Mouse (Mus musculus) cerebellum, adult 8-10 months (tissue): Measurements from ENCODE around the gene Vps26c.

Source experiments
- DNase-seq: peaks from one replicate; pipeline ENCODE4 v3.0.0; 2022

The Vps26c gene

GRCm38 (mm10) chr16:94526344-94527151, at the start of gene Vps26c:
TSS of gene Vps26c (minus strand) at chr16:94526830.
- DNase-seq, result peak; percentile 96

- DNase-seq, result no peak
These were observed 49.1 kb upstream of the Vps26c start for GRCm38 (mm10) chr16:94575757-94576156.

GRCm38 (mm10) chr16:94574718-94575094, 48.1 kb upstream of the Vps26c start:
- DNase-seq, result no peak

GRCm38 (mm10) chr16:94574025-94574717, 47.5 kb upstream of the Vps26c start:
- no peak for DNase-seq

GRCm38 (mm10) chr16:94572422-94572821, 45.8 kb upstream of the Vps26c start:
- DNase-seq, result no peak

- DNase-seq, result no peak
These were observed 44.7 kb upstream of the Vps26c start for GRCm38 (mm10) chr16:94571111-94571993.

DNA sequence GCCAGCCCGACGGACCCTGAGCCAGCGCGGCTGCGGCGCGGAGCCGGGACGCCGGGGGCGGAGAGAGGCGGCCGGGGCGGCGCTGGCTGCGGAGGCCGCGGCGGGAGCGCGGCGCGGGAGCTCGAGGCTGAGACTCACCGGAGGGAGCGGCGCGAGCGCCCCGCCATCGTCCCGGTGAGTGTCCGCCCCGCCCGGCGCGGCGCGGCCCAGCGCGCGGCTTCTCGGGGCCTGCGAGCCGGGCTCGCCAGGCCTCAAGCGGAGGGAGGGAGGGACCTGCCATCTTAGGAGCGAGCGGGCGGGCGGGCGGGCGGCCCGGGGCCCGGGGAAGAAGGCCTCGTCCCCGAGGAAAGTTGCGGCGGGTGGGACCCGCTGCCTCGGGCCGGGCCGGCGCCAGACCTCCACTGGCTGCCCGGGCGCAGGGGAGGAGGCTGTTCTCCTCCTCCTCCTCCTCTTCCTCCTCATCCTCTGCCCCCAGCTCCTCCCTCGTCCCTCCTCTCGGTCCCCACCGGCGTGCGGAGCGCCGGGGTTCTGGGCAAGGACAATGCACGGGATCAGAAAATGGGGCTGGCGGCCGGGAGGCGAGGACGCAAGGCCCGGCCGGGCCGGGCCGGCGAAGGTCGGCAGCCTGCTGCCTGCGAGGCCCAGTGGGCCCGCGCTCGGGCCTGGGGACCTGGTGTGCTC, 43.9 kb upstream of the Vps26c start:
- DNase-seq, result peak; percentile 58

- peak; percentile 97 for DNase-seq
These were observed 42.9 kb upstream of the Vps26c start, which contains the start of gene Dyrk1a for GRCm38 (mm10) chr16:94569229-94570176. TSS of gene Dyrk1a (plus strand) at chr16:94570010.

DNA sequence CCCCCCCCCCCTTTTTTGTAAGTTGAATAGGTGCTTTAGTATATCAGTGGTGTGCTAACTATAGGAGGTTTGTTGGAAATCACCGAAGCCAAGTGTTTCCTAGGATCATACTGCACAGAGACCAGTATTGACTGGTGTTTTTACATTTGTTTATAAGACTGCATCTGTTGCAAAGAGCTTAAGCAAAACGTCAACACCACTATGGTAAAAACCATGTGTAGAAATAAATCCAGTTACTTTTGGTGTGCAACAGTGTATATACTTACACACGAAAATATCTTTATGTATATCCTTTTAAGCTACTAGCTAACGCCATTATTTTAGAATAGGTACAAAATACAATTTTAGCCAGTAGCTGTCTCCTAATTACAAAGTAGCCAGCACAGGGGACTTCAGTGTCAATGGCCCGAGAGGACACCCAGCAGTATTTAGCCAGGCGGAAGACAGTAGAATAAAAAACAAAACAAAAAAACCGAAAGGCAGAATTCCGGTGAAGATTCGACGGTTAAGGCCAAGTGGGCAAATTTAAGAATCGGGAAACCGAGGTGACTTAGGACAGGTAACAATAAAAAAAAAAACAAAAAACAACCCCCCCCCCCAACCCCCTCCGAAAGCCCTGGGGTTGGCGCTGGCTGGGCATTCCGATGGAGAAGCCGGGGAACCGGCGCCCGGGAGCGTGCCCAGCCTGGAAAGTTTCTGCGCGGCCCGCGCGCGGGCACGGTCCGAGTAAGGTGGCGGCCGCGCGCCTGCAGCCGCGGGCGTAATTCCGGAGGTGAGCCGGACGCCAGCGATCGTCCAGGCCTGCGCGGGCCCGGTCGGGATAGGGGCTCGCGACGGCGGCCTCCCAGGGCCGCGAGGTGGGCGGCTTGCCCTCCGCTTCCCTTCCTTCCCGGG, 42.0 kb upstream of the Vps26c start:
- DNase-seq, result peak; percentile 84

DNA sequence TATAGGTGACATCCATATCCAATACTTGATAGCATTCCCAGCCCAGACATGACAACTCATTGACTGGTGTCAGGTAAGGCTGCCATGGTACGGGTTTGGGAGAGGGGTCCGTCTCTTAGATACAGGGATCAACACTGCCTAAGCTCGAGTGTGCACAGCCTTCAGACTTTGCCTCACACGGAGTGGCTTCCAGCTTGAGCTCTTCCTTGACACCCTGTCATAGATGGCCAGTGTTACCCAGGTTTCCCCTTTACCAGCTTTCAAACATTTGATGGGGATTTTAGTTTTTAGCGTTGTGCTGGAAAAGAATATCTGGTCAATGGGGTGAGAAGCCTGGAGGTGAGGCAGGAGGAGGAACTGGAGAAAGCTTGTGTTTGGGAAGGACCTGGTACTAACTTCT, 41.1 kb upstream of the Vps26c start:
- DNase-seq, result no peak

DNA sequence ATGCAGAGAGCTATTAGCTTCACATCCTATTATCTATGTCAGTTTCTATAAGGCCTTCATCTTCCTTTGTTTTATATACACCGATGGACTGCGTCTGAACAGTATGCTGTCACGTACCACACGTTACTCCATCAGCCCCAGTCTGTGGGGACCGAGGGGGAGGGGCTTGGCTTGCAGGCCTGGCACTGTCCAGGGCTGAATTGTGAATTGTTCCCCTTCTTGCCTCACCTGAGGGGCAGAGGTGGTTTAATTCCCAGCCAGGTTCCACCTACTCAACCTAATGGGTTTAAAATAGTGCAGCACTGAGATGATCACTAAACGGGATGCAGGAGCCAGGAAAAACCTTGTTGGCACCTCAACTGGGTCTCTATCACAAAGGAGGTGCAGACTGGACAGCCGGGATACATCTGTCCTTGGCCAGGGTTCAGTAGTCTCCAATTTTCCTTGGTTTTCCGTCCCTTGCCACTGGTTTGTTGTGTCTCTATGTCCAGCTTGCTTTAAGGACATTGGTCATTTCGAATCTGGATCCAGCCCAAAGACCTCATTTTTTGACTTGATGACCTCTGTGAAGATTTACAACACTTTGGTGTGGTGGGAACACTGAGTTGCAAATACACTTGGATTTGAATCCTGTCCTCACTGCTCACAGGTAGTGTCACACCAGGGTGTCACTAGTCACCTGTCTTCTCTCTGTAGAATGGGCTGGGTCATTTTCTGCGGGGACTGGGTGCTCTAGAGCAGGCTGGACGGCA, 40.4 kb upstream of the Vps26c start:
- DNase-seq, result no peak

- no peak for DNase-seq
These were observed 39.5 kb upstream of the Vps26c start for GRCm38 (mm10) chr16:94566124-94566523.

DNA sequence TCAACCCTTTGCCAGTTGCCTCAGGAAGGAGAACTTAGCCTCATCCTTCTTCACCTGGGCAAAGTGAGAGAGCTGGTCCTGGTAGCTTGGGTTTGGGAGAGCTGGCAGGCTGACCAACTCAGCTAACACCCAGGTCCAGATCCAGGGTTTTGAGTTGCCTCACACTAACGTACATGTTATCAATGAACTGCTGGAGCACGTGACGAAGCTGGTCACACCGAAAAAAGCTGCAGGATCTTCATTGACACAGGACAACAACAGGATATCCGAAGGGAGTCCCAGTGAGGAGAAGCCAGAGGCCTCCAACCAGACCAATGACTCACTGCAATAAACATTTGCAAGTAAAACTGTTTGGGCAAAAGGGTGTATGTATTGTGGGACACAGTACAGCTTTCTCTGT, 34.0 kb upstream of the Vps26c start:
- no peak for DNase-seq

DNA sequence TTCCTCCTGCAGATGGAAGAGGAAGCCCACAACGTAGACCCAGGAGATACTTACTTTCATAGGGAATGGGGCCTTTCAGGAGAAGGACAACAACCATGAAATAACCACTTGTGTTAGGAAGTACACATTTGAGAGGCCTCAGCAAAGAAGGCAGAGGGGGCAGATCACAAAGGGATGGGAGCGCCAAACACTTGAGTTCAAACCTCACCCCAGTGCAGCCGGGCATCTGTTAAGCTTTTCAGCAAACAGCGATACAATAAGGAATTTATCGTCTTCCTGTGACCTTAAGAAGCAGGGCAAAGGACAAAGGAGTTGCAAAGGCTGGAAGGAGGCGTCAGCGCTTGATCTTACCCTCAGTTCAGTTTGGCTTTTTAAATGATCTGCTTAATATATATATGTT, 33.2 kb upstream of the Vps26c start:
- DNase-seq, result no peak

DNA sequence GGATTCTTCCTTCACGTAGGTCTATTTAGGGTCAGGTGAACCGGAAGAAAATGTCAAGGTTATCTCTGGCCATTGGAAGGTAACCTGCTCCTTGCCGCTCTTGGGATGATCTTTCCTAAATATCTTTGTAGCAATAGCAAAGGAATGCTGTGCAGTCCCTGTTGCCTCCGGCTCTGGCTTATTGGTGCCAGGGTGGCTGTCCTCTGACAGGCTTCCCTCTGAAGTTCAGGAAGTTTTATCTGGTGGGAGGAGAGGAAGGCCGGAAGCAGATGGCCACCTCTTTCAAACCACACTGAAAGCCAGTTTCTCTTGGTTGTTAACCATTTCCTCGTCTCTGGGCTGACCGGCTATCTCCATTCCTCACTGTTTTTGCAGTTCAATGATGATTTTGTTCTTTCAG, 32.7 kb upstream of the Vps26c start:
- no peak for DNase-seq

DNA sequence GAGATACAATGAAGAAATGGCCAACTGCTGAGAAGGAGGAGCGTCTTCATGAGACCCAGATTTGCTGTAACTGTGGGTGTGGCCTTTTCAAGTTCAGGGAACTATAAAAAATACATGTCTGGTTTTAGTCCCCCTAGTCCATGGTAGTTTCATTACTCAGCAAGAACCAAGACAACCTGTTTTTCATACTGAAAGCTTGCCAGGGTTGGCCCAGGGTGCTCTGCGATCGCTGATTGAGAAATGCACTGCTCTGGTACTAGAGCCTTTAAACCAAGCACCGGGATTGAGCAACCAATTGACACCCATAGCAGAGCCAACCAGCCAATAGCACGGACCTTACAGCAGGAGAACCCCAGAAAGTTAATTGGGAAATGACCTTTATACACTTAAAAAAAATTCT, 29.6 kb upstream of the Vps26c start:
- DNase-seq, result no peak

- DNase-seq, result no peak
These were observed 28.7 kb upstream of the Vps26c start for GRCm38 (mm10) chr16:94555346-94555745.

- no peak for DNase-seq
These were observed 25.3 kb upstream of the Vps26c start for GRCm38 (mm10) chr16:94551934-94552333.

GRCm38 (mm10) chr16:94549813-94550212, 23.2 kb upstream of the Vps26c start:
- DNase-seq, result no peak
